Mouse (Mus musculus) megakaryocyte-erythroid progenitor cell, adult 5-6 weeks (primary cell): Measurements from ENCODE around the gene Ppp1r14c. TPM values are rescaled to one million over a fixed set of nuclear protein-coding genes. Genes with fewer than 3 reads are reported as not detected.

Experiments
- total RNA-seq, 2 experiments: library from RNA; stranded (forward) in 1 of 2; stranded (reverse) in 1 of 2; fragments of 200-1000, 215-1000 nt in 1 of 2; fragments of >200 nt in 1 of 2; fragmentation: Nextera tagmentation in 1 of 2; gene quantifications; 2 replicates each; pipeline ENCODE4 v1.2.3; 2014 to 2017

The Ppp1r14c gene
- total RNA-seq, 2 experiments from 2014 or later = not detected

Other genes with a start within 250 kb of the Ppp1r14c start
- gene H60c, start 98.3 kb upstream of the Ppp1r14c start, total RNA-seq (2014; fragmentation: Nextera tagmentation) = not detected in 2 replicates
- not detected in 2 replicates for gene H60c, start 98.3 kb upstream of the Ppp1r14c start, total RNA-seq (2017)
- not detected in 2 replicates for gene Iyd, start 174.2 kb downstream of the Ppp1r14c start, total RNA-seq (2014; fragmentation: Nextera tagmentation)
- not detected in 2 replicates for gene Iyd, start 174.2 kb downstream of the Ppp1r14c start, total RNA-seq (2017)